Mouse (Mus musculus) MEL (cell line): Measurements from ENCODE around the gene Slc43a1. TPM values are rescaled to one million over a fixed set of nuclear protein-coding genes. Genes with fewer than 3 reads are reported as not detected.

Experiments
- DNase-seq: peaks from one replicate; pipeline ENCODE4 v3.0.0; 2011; ENCODE audit warnings: low read depth, low spot score
- H3K27ac ChIP-seq: 2 replicates; pipeline ENCODE4 v1.5.1; 2012; ENCODE audit warnings: low read depth, mild to moderate bottlenecking, control low read depth, low read length, moderate library complexity; ENCODE audit not compliant: control insufficient read depth
- H3K27me3 ChIP-seq, 2 experiments: fragments of 150-350 bp in 1 of 2; sonication (generic) in 1 of 2; 2 replicates each; pipeline ENCODE4 v1.6.1; 2012; ENCODE audit warnings: low read length in 2 of 2, mild to moderate bottlenecking in 2 of 2, improper control_type of control experiment in 1 of 2, moderate library complexity in 1 of 2; ENCODE audit not compliant: insufficient read depth in 2 of 2, control insufficient read depth in 1 of 2
- H3K36me3 ChIP-seq, 2 experiments: 2 replicates each; pipeline ENCODE4 v1.6.1; 2012 to 2014; ENCODE audit warnings: low read length in 2 of 2, improper control_type of control experiment in 1 of 2, inconsistent platforms in 1 of 2, mild to moderate bottlenecking in 1 of 2; ENCODE audit not compliant: insufficient read depth in 2 of 2, control insufficient read depth in 1 of 2
- H3K4me1 ChIP-seq, 2 experiments: fragments of 150-350 bp in 1 of 2; sonication (generic) in 1 of 2; 2 replicates each; pipeline ENCODE4 v1.6.1; 2012; ENCODE audit warnings: low read length in 2 of 2, improper control_type of control experiment in 1 of 2, mild to moderate bottlenecking in 1 of 2; ENCODE audit not compliant: insufficient read depth in 2 of 2, control insufficient read depth in 1 of 2
- H3K4me3 ChIP-seq, 2 experiments: fragments of 150-350 bp in 1 of 2; sonication (generic) in 1 of 2; 2 replicates each; pipeline ENCODE4 v1.5.1; 2012; ENCODE audit warnings: low read depth in 2 of 2, low read length in 2 of 2, mild to moderate bottlenecking in 2 of 2, moderate library complexity in 2 of 2, control low read depth in 1 of 2, improper control_type of control experiment in 1 of 2; ENCODE audit not compliant: control insufficient read depth in 1 of 2, insufficient read depth in 1 of 2
- H3K79me2 ChIP-seq: 2 replicates; pipeline ENCODE4 v1.6.1; 2012; ENCODE audit warnings: mild to moderate bottlenecking, low read length, moderate library complexity; ENCODE audit not compliant: control insufficient read depth, poor library complexity, insufficient read depth
- H3K9ac ChIP-seq: 2 replicates; pipeline ENCODE4 v1.6.1; 2012; ENCODE audit warnings: low read depth, mild to moderate bottlenecking, control low read depth, low read length, moderate library complexity; ENCODE audit not compliant: control insufficient read depth, poor library complexity, severe bottlenecking
- H3K9me3 ChIP-seq: fragments of 150-350 bp; sonication (generic); replicated peaks from 2 replicates; pipeline ENCODE4 v1.6.1; 2012; ENCODE audit warnings: mild to moderate bottlenecking, low read length, improper control_type of control experiment, moderate library complexity; ENCODE audit not compliant: insufficient read depth
- BHLHE40 ChIP-seq: IDR thresholded peaks from 2 replicates; pipeline ENCODE4 v1.6.1; 2012; ENCODE audit warnings: low read depth, mild to moderate bottlenecking, inconsistent platforms, low read length, improper control_type of control experiment, borderline replicate concordance
- CHD2 ChIP-seq: IDR thresholded peaks from 2 replicates; pipeline ENCODE4 v1.6.1; 2011; ENCODE audit warnings: low read length, improper control_type of control experiment
- CTCF ChIP-seq, 3 experiments: IDR thresholded peaks in 2 of 3; conservative IDR thresholded peaks in 1 of 3; 2 replicates each; pipeline ENCODE4 v1.5.1; 2011 to 2012; ENCODE audit warnings: low read length in 3 of 3, low read depth in 2 of 3, mild to moderate bottlenecking in 2 of 3, improper control_type of control experiment in 1 of 3, inconsistent platforms in 1 of 3, mixed read lengths in 1 of 3, moderate library complexity in 1 of 3; ENCODE audit not compliant: control insufficient read depth in 1 of 3, insufficient read depth in 1 of 3, poor library complexity in 1 of 3, severe bottlenecking in 1 of 3
- EP300 ChIP-seq, 2 experiments: IDR thresholded peaks; 2 replicates each; pipeline ENCODE4 v1.6.1; 2011; ENCODE audit warnings: improper control_type of control experiment in 2 of 2, low read length in 2 of 2, low read depth in 1 of 2, mild to moderate bottlenecking in 1 of 2
- GABPA ChIP-seq: IDR thresholded peaks from 2 replicates; pipeline ENCODE4 v1.6.1; 2012; ENCODE audit warnings: low read depth, mild to moderate bottlenecking, inconsistent platforms, low read length, improper control_type of control experiment, moderate library complexity
- JUND ChIP-seq: IDR thresholded peaks from 2 replicates; pipeline ENCODE4 v1.6.1; 2011; ENCODE audit warnings: low read depth, mild to moderate bottlenecking, improper control_type of control experiment, low read length
- MAFK ChIP-seq: IDR thresholded peaks from 2 replicates; pipeline ENCODE4 v1.6.1; 2011; ENCODE audit warnings: low read depth, mild to moderate bottlenecking, low read length, improper control_type of control experiment, borderline replicate concordance
- MAZ ChIP-seq: IDR thresholded peaks from 2 replicates; pipeline ENCODE4 v1.6.1; 2012; ENCODE audit warnings: low read depth, mild to moderate bottlenecking, inconsistent platforms, low read length, improper control_type of control experiment
- MEF2A ChIP-seq: IDR thresholded peaks from 2 replicates; pipeline ENCODE4 v1.6.1; 2014; ENCODE audit warnings: low read depth, mild to moderate bottlenecking, inconsistent platforms, low read length, improper control_type of control experiment; ENCODE audit not compliant: poor library complexity, insufficient replicate concordance, severe bottlenecking; ENCODE audit errors: extremely low read depth
- MYC ChIP-seq: IDR thresholded peaks from 2 replicates; pipeline ENCODE4 v1.6.1; 2011; ENCODE audit warnings: low read depth, mild to moderate bottlenecking, low read length, improper control_type of control experiment, moderate library complexity
- NELFE ChIP-seq: IDR thresholded peaks from 2 replicates; pipeline ENCODE4 v1.6.1; 2011; ENCODE audit warnings: low read depth, low read length, improper control_type of control experiment
- NRF1 ChIP-seq: IDR thresholded peaks from 2 replicates; pipeline ENCODE4 v1.6.1; 2014; ENCODE audit warnings: low read depth, mild to moderate bottlenecking, inconsistent platforms, low read length, improper control_type of control experiment, moderate library complexity; ENCODE audit not compliant: poor library complexity, insufficient read depth, severe bottlenecking
- POLR2AphosphoS2 ChIP-seq: IDR thresholded peaks from 2 replicates; pipeline ENCODE4 v1.6.1; 2011; ENCODE audit warnings: low read length, improper control_type of control experiment
- RAD21 ChIP-seq: IDR thresholded peaks from 2 replicates; pipeline ENCODE4 v1.6.1; 2011; ENCODE audit warnings: mild to moderate bottlenecking, low read depth, low read length, improper control_type of control experiment
- RCOR1 ChIP-seq: IDR thresholded peaks from 2 replicates; pipeline ENCODE4 v1.6.1; 2012; ENCODE audit warnings: low read depth, mild to moderate bottlenecking, inconsistent platforms, low read length, improper control_type of control experiment
- SIN3A ChIP-seq: IDR thresholded peaks from 2 replicates; pipeline ENCODE4 v1.6.1; 2012; ENCODE audit warnings: low read length, improper control_type of control experiment, inconsistent platforms
- TAL1 ChIP-seq: IDR thresholded peaks from 2 replicates; pipeline ENCODE4 v1.6.1; 2012; ENCODE audit warnings: mild to moderate bottlenecking, inconsistent platforms, low read length, moderate library complexity, mixed read lengths
- USF1 ChIP-seq: IDR thresholded peaks from 2 replicates; pipeline ENCODE4 v1.6.1; 2014; ENCODE audit warnings: low read depth, mild to moderate bottlenecking, inconsistent platforms, low read length, improper control_type of control experiment, moderate library complexity
- ZMIZ1 ChIP-seq: IDR thresholded peaks from 2 replicates; pipeline ENCODE4 v1.6.1; 2012; ENCODE audit warnings: low read depth, mild to moderate bottlenecking, inconsistent platforms, low read length, improper control_type of control experiment, moderate library complexity
- ZNF384 ChIP-seq: IDR thresholded peaks from 2 replicates; pipeline ENCODE4 v1.6.1; 2012; ENCODE audit warnings: low read depth, mild to moderate bottlenecking, inconsistent platforms, low read length, improper control_type of control experiment
- polyA plus RNA-seq, 2 experiments: library from polyadenylated mRNA; stranded (reverse) in 1 of 2; unstranded in 1 of 2; fragments of >175 nt in 1 of 2; fragments of >200 nt in 1 of 2; gene quantifications; 2 replicates each; pipeline versions ENCODE4 v1.2.1 to v1.2.4; 2012; ENCODE audit warnings: low replicate concordance in 2 of 2, low read depth in 1 of 2; ENCODE audit not compliant: insufficient read length in 2 of 2, insufficient read depth in 1 of 2, missing spikeins in 1 of 2
- total RNA-seq: library from RNA; depleted of rRNA; stranded (reverse); fragments of 300-350 nt; gene quantifications from 2 replicates; pipeline ENCODE4 v1.2.3, GENCODE M21; 2012

The Slc43a1 gene
- total and polyA plus RNA-seq, 3 experiments = 69.8 to 131 (median 108) TPM

- no peak for DNase-seq
- Histone ChIP-seq H3K79me2 (no peaks in the 10 kb centered on the region), H3K9me3 (no peaks in the 10 kb centered on the region), H3K4me1 (0 out of 4 replicates have a peak, but pooled peaks cover 0 to 7% of the 10 kb centered on the region in 2 experiments), H3K36me3 (no peaks in the 10 kb centered on the region; a peak in 1 of 4 replicates), H3K27me3 (peaks cover 0 to 3% of the 10 kb centered on the region in 2 experiments; a peak in 1 of 4 replicates), H3K4me3 (no peak overlapping the region), H3K9ac (no peak overlapping the region), H3K27ac (no peak overlapping the region)
- TF ChIP-seq TAL1 = no peak
- TF ChIP-seq JUND = no peak
- no peak for TF ChIP-seq EP300 (IDR thresholded peaks at IDR 0.05; ENCODE audit: low read depth in 1 of 2, low read length in 2 of 2)
- no peak for TF ChIP-seq NELFE
- TF ChIP-seq USF1 = no peak
- no peak for TF ChIP-seq RCOR1
- TF ChIP-seq GABPA = no peak
- TF ChIP-seq ZMIZ1 = no peak
- no peak for TF ChIP-seq CHD2
- no peak for TF ChIP-seq BHLHE40
- no peak for TF ChIP-seq MYC
- no peak for TF ChIP-seq NRF1
- TF ChIP-seq CTCF (IDR thresholded peaks at IDR 0.05 in 2 of 3, conservative IDR thresholded peaks at IDR 0.05 in 1 of 3; ENCODE audit: control insufficient read depth in 1 of 3, insufficient read depth in 1 of 3, low read depth in 2 of 3, low read length in 3 of 3, poor library complexity in 1 of 3, severe bottlenecking in 1 of 3) = no peak
- TF ChIP-seq RAD21 = no peak
- no peak for TF ChIP-seq MAZ
- no peak for TF ChIP-seq MEF2A
- no peak for TF ChIP-seq POLR2AphosphoS2
- TF ChIP-seq SIN3A = no peak
- TF ChIP-seq MAFK = no peak
- TF ChIP-seq ZNF384 = no peak
These were observed 46.7 kb downstream of the Slc43a1 start for GRCm38 (mm10) chr2:84885084-84886055.
